Mouse (Mus musculus) limb, embryonic 10.5 days (tissue): ENCODE measurements around the gene Irx2. TPM values are rescaled to one million over a fixed set of nuclear protein-coding genes. Genes with fewer than 3 reads are reported as not detected.

ENCODE experiments used
- DNase-seq: peaks from one replicate; pipeline ENCODE4 v3.0.0-alpha.2; 2017; ENCODE audit warnings: low spot score
- H3K27ac ChIP-seq: fragments of 300-500 bp; sonication (generic); 2 replicates; pipeline ENCODE4 v1.5.1; 2016; ENCODE audit warnings: mild to moderate bottlenecking
- H3K27me3 ChIP-seq: fragments of 300-500 bp; sonication (generic); 2 replicates; pipeline ENCODE4 v1.6.1; 2016; ENCODE audit warnings: low read depth, mild to moderate bottlenecking; ENCODE audit not compliant: poor library complexity, severe bottlenecking
- H3K36me3 ChIP-seq: fragments of 300-500 bp; sonication (generic); 2 replicates; pipeline ENCODE4 v1.6.1; 2016; ENCODE audit warnings: mild to moderate bottlenecking, moderate library complexity
- H3K4me1 ChIP-seq: fragments of 300-500 bp; sonication (generic); 2 replicates; pipeline ENCODE4 v1.6.1; 2016
- H3K4me3 ChIP-seq: fragments of 300-500 bp; sonication (generic); 2 replicates; pipeline ENCODE4 v1.5.1; 2016; ENCODE audit warnings: mild to moderate bottlenecking, moderate library complexity
- H3K9me3 ChIP-seq: fragments of 300-500 bp; sonication (generic); replicated peaks from 2 replicates; pipeline ENCODE4 v1.6.1; 2016; ENCODE audit warnings: mild to moderate bottlenecking
- WGBS: fragments of 180-500 bp; shearing (Covaris S2); methylation state at CpG from one replicate; pipeline ENCODE4 v1.1.7; 2016; 5-methylcytosine and 5-hydroxymethylcytosine counted together
- polyA plus RNA-seq: library from polyadenylated mRNA; unstranded; fragments of >200 nt; fragmentation: Nextera tagmentation; extraction: Ambion mirVana; gene quantifications from 2 replicates; pipeline ENCODE4 v1.2.1, GENCODE M21; 2016

The Irx2 gene
- polyA plus RNA-seq, 1 experiment from 2014 or later, result 2.2 TPM

DNA sequence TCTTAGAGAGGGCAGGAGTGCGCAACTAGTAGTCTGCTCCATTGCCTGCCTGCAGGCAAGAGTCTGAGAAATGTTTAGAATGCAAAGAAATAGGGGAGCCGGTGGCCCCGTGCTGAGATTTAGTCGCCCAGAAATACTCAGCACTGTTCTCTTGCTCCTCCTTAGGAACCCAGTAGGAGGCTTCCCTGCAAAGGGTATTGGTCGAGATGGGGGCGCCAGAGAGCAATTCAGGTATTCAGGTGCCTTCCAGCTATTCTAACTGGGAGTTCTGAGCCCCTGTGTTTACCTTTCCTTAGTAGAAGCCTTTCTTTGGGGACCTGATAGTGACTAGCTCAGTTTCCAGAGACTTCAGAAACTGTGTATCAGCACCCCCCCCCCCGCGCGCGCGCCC lies 11.5 kb downstream of the Irx2 start:
- Histone ChIP-seq H3K27ac (no peak overlapping the region), H3K9me3 (no peaks in the 10 kb centered on the region), H3K4me1 (peaks cover 42% of the 10 kb centered on the region), H3K27me3 (peaks cover 100% of the 10 kb centered on the region), H3K36me3 (no peaks in the 10 kb centered on the region), H3K4me3 (peak overlapping the region; percentile 52)
- 2% methylated on average over 11 of the region's 11 CpGs for WGBS
- peak; percentile 56 for DNase-seq

DNA sequence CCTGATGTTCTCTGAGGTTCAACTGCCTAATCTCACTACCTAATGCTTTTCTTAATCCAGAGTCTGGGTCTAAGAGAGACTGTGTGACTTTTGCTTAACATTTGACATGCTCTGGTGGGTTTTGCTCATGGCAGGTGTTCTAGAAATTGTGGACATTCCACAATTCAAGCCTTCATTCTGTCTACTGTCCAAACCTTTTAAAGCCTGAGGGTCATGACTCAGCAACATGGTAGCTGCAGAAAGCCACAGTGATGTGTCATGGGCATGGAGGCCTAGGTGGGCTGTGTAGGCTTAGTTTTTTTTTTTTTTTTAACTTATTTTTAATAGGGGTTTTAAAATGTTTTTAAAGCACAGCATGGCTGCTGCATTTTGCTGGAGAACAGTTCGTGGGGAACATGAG lies 27.8 kb downstream of the Irx2 start:
- WGBS, result 55% methylated on average over 1 of the region's 1 CpGs
- DNase-seq, result no peak
- H3K27ac ChIP-seq, result no peak overlapping the region
- H3K27me3 ChIP-seq, result 0 out of 2 replicates have a peak, but pooled peaks cover 8% of the 10 kb centered on the region
- H3K4me1 ChIP-seq, result no peaks in the 10 kb centered on the region
- no peaks in the 10 kb centered on the region for H3K9me3 ChIP-seq
- H3K4me3 ChIP-seq, result no peak overlapping the region
- no peaks in the 10 kb centered on the region for H3K36me3 ChIP-seq

DNA sequence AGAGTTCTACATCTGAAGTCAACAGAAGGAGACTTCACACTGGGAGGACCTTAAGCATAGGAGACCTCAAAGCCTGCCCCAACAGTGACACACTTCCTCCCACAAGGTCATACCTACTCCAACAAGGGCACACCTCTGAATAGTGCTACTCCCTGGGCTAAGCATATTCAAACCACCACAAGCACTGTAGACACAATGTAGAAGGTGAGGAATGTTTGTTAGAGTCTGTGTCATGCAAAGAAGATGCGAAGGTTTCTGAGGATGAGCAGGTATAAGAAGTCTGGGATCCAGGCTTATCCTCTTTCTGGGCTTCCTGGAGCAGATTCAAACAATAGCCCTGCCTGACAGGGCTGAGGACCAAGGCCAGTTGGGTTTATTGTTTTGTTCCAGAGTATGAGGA lies 47.2 kb downstream of the Irx2 start:
- WGBS, result 90% methylated on average over 1 of the region's 1 CpGs
- Histone ChIP-seq H3K9me3 (no peaks in the 10 kb centered on the region), H3K27ac (no peak overlapping the region), H3K36me3 (no peaks in the 10 kb centered on the region), H3K4me1 (no peaks in the 10 kb centered on the region), H3K4me3 (no peak overlapping the region), H3K27me3 (peaks cover 6% of the 10 kb centered on the region; the same call in 1 of the 2 replicates)
- DNase-seq, result no peak
